Mouse (Mus musculus): ENCODE data around the gene Dguok.

GRCm38 (mm10) chr6:83440197-83440509, 66.6 kb downstream of the Dguok start:
- TF ChIP-seq CTCF (IDR thresholded peaks at IDR 0.05; ENCODE audit: low read depth) (no peak), EP300 (IDR thresholded peaks at IDR 0.05; ENCODE audit: low read depth) (no peak)

All from liver, postnatal 0 days (tissue).